Mouse (Mus musculus): Measurements from ENCODE around the gene Ercc1. TPM values are rescaled to one million over a fixed set of nuclear protein-coding genes. Genes with fewer than 3 reads are reported as not detected.

Ercc1 gene
- total and polyA plus RNA-seq, 3 experiments = 22.2 to 37.5 TPM; not detected in 1

- Histone ChIP-seq H3K4me1 (ENCODE audit: control insufficient read depth in 1 of 2, insufficient read depth in 2 of 2, low read length in 2 of 2) (peaks cover 3 to 16% of the 10 kb centered on the region in 2 experiments; a peak in 3 of 4 replicates), H3K9me3 (replicated peaks; ENCODE audit: insufficient read depth, low read length) (no peaks in the 10 kb centered on the region), H3K9ac (ENCODE audit: control insufficient read depth, low read depth, low read length, poor library complexity, severe bottlenecking) (peak overlapping the region; percentile 79), H3K36me3 (ENCODE audit: control insufficient read depth in 1 of 2, insufficient read depth in 2 of 2, low read length in 2 of 2) (peaks cover 0 to 4% of the 10 kb centered on the region in 2 experiments; a peak in 1 of 4 replicates), H3K27ac (ENCODE audit: control insufficient read depth, low read depth, low read length) (peak overlapping the region; percentile 65), H3K79me2 (ENCODE audit: control insufficient read depth, insufficient read depth, low read length, poor library complexity) (no peaks in the 10 kb centered on the region; the same call in 1 of the 2 replicates), H3K4me3 (ENCODE audit: control insufficient read depth in 1 of 2, insufficient read depth in 1 of 2, low read depth in 2 of 2, low read length in 2 of 2) (peak overlapping the region; percentile 81 to 91), H3K27me3 (ENCODE audit: control insufficient read depth in 1 of 2, insufficient read depth in 2 of 2, low read length in 2 of 2) (peaks cover 2 to 3% of the 10 kb centered on the region in 2 experiments; a peak in 1 of 4 replicates)
- DNase-seq (ENCODE audit: low read depth, low spot score) = peak; percentile 98
- TF ChIP-seq ZKSCAN1 (IDR thresholded peaks at IDR 0.05; ENCODE audit: low read depth, low read length) (no peak), POLR2AphosphoS2 (IDR thresholded peaks at IDR 0.05; ENCODE audit: low read length) (0 out of 2 replicates have a peak, but pooled peaks have one; percentile 25), ZNF384 (IDR thresholded peaks at IDR 0.05; ENCODE audit: low read depth, low read length) (no peak), SIN3A (IDR thresholded peaks at IDR 0.05; ENCODE audit: low read length) (peak; percentile 96), RCOR1 (IDR thresholded peaks at IDR 0.05; ENCODE audit: low read depth, low read length) (no peak), MAX (IDR thresholded peaks at IDR 0.05; ENCODE audit: low read length) (peak; percentile 88), GATA1 (IDR thresholded peaks at IDR 0.05; ENCODE audit: low read depth, low read length) (no peak), GABPA (IDR thresholded peaks at IDR 0.05; ENCODE audit: low read depth, low read length) (no peak; the same call in 1 of the 2 replicates), TCF12 (IDR thresholded peaks at IDR 0.05; ENCODE audit: low read depth, low read length) (0 out of 2 replicates have a peak, but pooled peaks have one; percentile 15), BHLHE40 (IDR thresholded peaks at IDR 0.05; ENCODE audit: borderline replicate concordance, low read depth, low read length) (peak; percentile 86), MAFK (IDR thresholded peaks at IDR 0.05; ENCODE audit: borderline replicate concordance, low read depth, low read length) (no peak), TBP (IDR thresholded peaks at IDR 0.05; ENCODE audit: low read depth, low read length) (peak; percentile 6; the same call in 1 of the 2 replicates), MEF2A (IDR thresholded peaks at IDR 0.05; ENCODE audit: extremely low read depth, insufficient replicate concordance, low read depth, low read length, poor library complexity, severe bottlenecking) (0 out of 2 replicates have a peak, but pooled peaks have one; percentile 45), MAZ (IDR thresholded peaks at IDR 0.05; ENCODE audit: low read depth, low read length) (peak; percentile 98), USF1 (IDR thresholded peaks at IDR 0.05; ENCODE audit: low read depth, low read length) (peak; percentile 70), SMC3 (IDR thresholded peaks at IDR 0.05; ENCODE audit: low read depth, low read length) (no peak), KAT2A (conservative IDR thresholded peaks at IDR 0.05; ENCODE audit: low read depth, low read length) (no peak; the same call in 1 of the 2 replicates), MXI1 (IDR thresholded peaks at IDR 0.05; ENCODE audit: low read depth, low read length) (peak; percentile 80), HCFC1 (IDR thresholded peaks at IDR 0.05; ENCODE audit: low read depth, low read length) (peak; percentile 81), EP300 (IDR thresholded peaks at IDR 0.05; ENCODE audit: low read depth in 1 of 2, low read length in 2 of 2) (0 out of 4 replicates have a peak, but pooled peaks of 1 of the 2 experiments have one; percentile 9), ZMIZ1 (IDR thresholded peaks at IDR 0.05; ENCODE audit: low read depth, low read length) (peak; percentile 42; the same call in 1 of the 2 replicates), E2F4 (IDR thresholded peaks at IDR 0.05; ENCODE audit: borderline replicate concordance, low read depth, low read length) (0 out of 2 replicates have a peak, but pooled peaks have one; percentile 64), MYC (IDR thresholded peaks at IDR 0.05; ENCODE audit: low read depth, low read length) (peak; percentile 69; the same call in 1 of the 2 replicates), RAD21 (IDR thresholded peaks at IDR 0.05; ENCODE audit: low read depth, low read length) (no peak), ETS1 (IDR thresholded peaks at IDR 0.05; ENCODE audit: low read depth, low read length) (peak; percentile 66; the same call in 1 of the 2 replicates), JUND (IDR thresholded peaks at IDR 0.05; ENCODE audit: low read depth, low read length) (no peak), POLR2A (IDR thresholded peaks at IDR 0.05; ENCODE audit: control insufficient read depth in 1 of 2, insufficient read depth in 1 of 2, low read depth in 1 of 2, low read length in 2 of 2, poor library complexity in 1 of 2) (peak; percentile 23 to 68; a peak in 2 of 4 replicates), ZC3H11A (IDR thresholded peaks at IDR 0.05; ENCODE audit: low read depth, low read length) (no peak), NRF1 (IDR thresholded peaks at IDR 0.05; ENCODE audit: insufficient read depth, low read depth, low read length, poor library complexity, severe bottlenecking) (peak; percentile 51; the same call in 1 of the 2 replicates), MYB (IDR thresholded peaks at IDR 0.05; ENCODE audit: low read depth, low read length) (no peak), NELFE (IDR thresholded peaks at IDR 0.05; ENCODE audit: low read depth, low read length) (peak; percentile 69; the same call in 1 of the 2 replicates), ELF1 (IDR thresholded peaks at IDR 0.05; ENCODE audit: low read depth, low read length) (peak; percentile 70), UBTF (IDR thresholded peaks at IDR 0.05; ENCODE audit: borderline replicate concordance, insufficient read depth, low read depth, low read length) (no peak), POLR2AphosphoS5 (IDR thresholded peaks at IDR 0.05; ENCODE audit: borderline replicate concordance, low read depth, low read length) (no peak)
Measured at GRCm38 (mm10) chr7:19308454-19309277, 35.9 kb upstream of the Ercc1 start.
